Mouse (Mus musculus): ENCODE data around the gene Tab1. TPM values are rescaled to one million over a fixed set of nuclear protein-coding genes. Genes with fewer than 3 reads are reported as not detected.
A peak's percentile ranks its signal among the peaks of the same experiment; 100 is the strongest.

The Tab1 gene
- polyA plus RNA-seq, 1 experiment from 2014 or later = 28.0 TPM

DNA sequence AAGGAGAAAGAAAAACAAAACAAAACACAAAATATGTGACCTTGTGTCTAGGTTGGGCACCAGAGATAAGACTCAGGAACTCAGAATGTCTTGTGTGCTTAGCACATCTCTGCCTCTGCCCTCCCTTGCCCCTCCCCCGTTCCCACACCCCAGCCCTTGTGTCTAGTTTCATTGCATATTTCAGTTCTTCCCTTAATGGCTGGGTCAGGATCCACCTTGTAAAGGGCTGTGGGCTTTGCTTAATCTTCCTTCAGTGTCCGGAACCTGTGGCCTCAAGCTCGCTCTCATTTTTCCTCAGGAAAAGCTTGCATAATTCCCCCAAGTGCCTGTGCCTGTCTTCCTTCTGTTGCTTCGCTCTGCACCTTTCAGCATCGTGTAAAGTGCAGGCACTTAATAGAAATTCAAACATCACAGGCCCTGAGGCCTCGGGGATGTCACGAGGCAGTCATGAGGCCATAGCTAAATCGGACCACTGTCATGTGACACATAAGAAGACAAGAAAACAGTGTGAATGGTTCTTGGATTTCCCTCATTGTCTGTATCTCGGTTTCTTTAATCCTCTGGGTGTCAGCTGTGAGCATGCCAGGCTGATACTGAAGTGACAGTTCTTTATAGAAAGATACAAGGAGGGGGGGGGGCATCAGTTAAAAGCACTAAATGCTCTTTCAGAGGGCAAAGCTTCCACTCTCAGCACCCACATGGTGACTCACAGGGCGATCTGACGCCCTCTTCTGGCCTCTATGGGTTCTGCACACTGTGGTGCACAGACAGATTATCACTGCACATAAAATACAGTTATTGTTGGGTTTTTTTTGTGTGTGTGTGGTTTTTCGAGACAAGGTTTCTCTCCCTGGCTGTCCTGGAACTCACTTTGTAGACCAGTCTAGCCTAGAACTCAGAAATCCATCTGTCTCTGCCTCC is 27.2 kb upstream of the Tab1 start:
- 40% methylated on average over 12 of the region's 12 CpGs for WGBS
- Histone ChIP-seq H3K4me2 (ENCODE audit: low read length) (no peak overlapping the region), H3K27ac (replicated peaks in 1 of 2; ENCODE audit: control insufficient read depth in 1 of 2, insufficient read depth in 1 of 2, low read depth in 2 of 2, low read length in 2 of 2) (no peak overlapping the region; a peak in 1 of 4 replicates), H3K4me3 (ENCODE audit: control insufficient read depth in 1 of 2, insufficient read depth in 1 of 2, low read depth in 1 of 2, low read length in 2 of 2) (no peak overlapping the region), H3K27me3 (ENCODE audit: control insufficient read depth, insufficient read depth, low read length) (no peaks in the 10 kb centered on the region), H3K36me3 (ENCODE audit: control insufficient read depth, insufficient read depth, low read length) (no peaks in the 10 kb centered on the region), H3K9me3 (ENCODE audit: control insufficient read depth, low read length) (no peaks in the 10 kb centered on the region), H3K4me1 (ENCODE audit: control insufficient read depth in 2 of 2, insufficient read depth in 2 of 2, low read length in 2 of 2) (peaks cover 3 to 5% of the 10 kb centered on the region in 2 experiments; a peak in 3 of 4 replicates), H3K9ac (ENCODE audit: low read length) (no peak overlapping the region)
- ATAC-seq (ENCODE audit: insufficient number of reproducible peaks, insufficient read depth, low FRiP score, low read depth) = no peak

GRCm38 (mm10) chr15:80107143-80107542 is 25.8 kb upstream of the Tab1 start:
- no peak for ATAC-seq (ENCODE audit: insufficient number of reproducible peaks, insufficient read depth, low FRiP score, low read depth)
- Histone ChIP-seq H3K36me3 (ENCODE audit: control insufficient read depth, insufficient read depth, low read length) (no peaks in the 10 kb centered on the region), H3K4me3 (ENCODE audit: control insufficient read depth in 1 of 2, insufficient read depth in 1 of 2, low read depth in 1 of 2, low read length in 2 of 2) (no peak overlapping the region), H3K9me3 (ENCODE audit: control insufficient read depth, low read length) (no peaks in the 10 kb centered on the region), H3K4me1 (ENCODE audit: control insufficient read depth in 2 of 2, insufficient read depth in 2 of 2, low read length in 2 of 2) (peaks cover 3 to 5% of the 10 kb centered on the region in 2 experiments; a peak in 3 of 4 replicates), H3K27me3 (ENCODE audit: control insufficient read depth, insufficient read depth, low read length) (no peaks in the 10 kb centered on the region), H3K9ac (ENCODE audit: low read length) (no peak overlapping the region), H3K4me2 (ENCODE audit: low read length) (no peak overlapping the region), H3K27ac (replicated peaks in 1 of 2; ENCODE audit: control insufficient read depth in 1 of 2, insufficient read depth in 1 of 2, low read depth in 2 of 2, low read length in 2 of 2) (no peak overlapping the region)
- WGBS = 92% methylated on average over 8 of the region's 8 CpGs

DNA sequence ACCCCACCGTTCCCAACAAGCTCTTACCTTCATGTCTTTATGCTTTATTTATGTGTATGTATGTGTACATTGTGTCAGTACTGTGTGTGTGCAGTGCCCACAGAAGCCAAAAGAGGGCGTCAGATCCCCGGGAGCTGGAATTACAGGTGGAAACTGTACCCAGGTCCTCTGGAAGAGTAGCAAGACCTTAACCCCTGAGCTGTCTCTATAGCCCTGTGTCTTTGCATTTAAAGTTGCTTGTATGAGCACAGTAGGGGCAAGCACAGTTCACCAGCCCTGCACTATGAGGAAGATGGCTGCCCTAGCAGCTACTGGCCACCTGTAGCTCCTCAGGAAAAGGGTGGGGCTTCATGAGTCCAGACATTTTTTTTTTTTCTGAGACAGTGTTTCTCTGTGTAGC is 25.4 kb upstream of the Tab1 start:
- Histone ChIP-seq H3K4me2 (ENCODE audit: low read length) (no peak overlapping the region), H3K4me1 (ENCODE audit: control insufficient read depth in 2 of 2, insufficient read depth in 2 of 2, low read length in 2 of 2) (peaks cover 3 to 5% of the 10 kb centered on the region in 2 experiments; a peak in 3 of 4 replicates), H3K27ac (replicated peaks in 1 of 2; ENCODE audit: control insufficient read depth in 1 of 2, insufficient read depth in 1 of 2, low read depth in 2 of 2, low read length in 2 of 2) (no peak overlapping the region), H3K9me3 (ENCODE audit: control insufficient read depth, low read length) (no peaks in the 10 kb centered on the region), H3K9ac (ENCODE audit: low read length) (no peak overlapping the region), H3K36me3 (ENCODE audit: control insufficient read depth, insufficient read depth, low read length) (no peaks in the 10 kb centered on the region), H3K27me3 (ENCODE audit: control insufficient read depth, insufficient read depth, low read length) (no peaks in the 10 kb centered on the region), H3K4me3 (ENCODE audit: control insufficient read depth in 1 of 2, insufficient read depth in 1 of 2, low read depth in 1 of 2, low read length in 2 of 2) (no peak overlapping the region)
- no peak for ATAC-seq (ENCODE audit: insufficient number of reproducible peaks, insufficient read depth, low FRiP score, low read depth)
- WGBS = 67% methylated on average over 3 of the region's 3 CpGs

DNA sequence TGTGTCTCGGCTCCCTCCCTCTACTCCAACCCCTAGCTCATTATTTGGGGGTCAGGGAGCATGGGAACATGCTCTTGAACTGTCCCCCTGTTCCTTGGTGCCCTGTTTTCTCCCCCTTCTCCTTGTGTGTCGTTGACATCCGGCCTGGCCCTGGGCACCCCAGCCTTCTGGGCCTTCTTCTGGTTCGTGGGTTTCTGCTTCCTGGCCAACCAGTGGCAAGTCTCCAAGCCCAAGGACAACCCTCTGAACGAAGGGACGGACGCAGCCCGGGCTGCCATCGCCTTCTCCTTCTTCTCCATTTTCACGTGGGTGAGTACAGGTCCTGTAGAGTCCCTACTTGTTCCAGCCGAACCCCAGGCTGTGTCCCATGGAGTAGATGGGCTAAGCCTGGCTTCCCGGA is 21.5 kb upstream of the Tab1 start:
- Histone ChIP-seq H3K27me3 (ENCODE audit: control insufficient read depth, insufficient read depth, low read length) (no peaks in the 10 kb centered on the region), H3K27ac (replicated peaks in 1 of 2; ENCODE audit: control insufficient read depth in 1 of 2, insufficient read depth in 1 of 2, low read depth in 2 of 2, low read length in 2 of 2) (no peak overlapping the region), H3K9me3 (ENCODE audit: control insufficient read depth, low read length) (no peaks in the 10 kb centered on the region), H3K4me2 (ENCODE audit: low read length) (no peak overlapping the region), H3K9ac (ENCODE audit: low read length) (no peak overlapping the region), H3K4me1 (ENCODE audit: control insufficient read depth in 2 of 2, insufficient read depth in 2 of 2, low read length in 2 of 2) (no peaks in the 10 kb centered on the region), H3K4me3 (ENCODE audit: control insufficient read depth in 1 of 2, insufficient read depth in 1 of 2, low read depth in 1 of 2, low read length in 2 of 2) (no peak overlapping the region), H3K36me3 (ENCODE audit: control insufficient read depth, insufficient read depth, low read length) (no peaks in the 10 kb centered on the region)
- 82% methylated on average over 10 of the region's 12 CpGs for WGBS
- ATAC-seq (ENCODE audit: insufficient number of reproducible peaks, insufficient read depth, low FRiP score, low read depth) = no peak

DNA sequence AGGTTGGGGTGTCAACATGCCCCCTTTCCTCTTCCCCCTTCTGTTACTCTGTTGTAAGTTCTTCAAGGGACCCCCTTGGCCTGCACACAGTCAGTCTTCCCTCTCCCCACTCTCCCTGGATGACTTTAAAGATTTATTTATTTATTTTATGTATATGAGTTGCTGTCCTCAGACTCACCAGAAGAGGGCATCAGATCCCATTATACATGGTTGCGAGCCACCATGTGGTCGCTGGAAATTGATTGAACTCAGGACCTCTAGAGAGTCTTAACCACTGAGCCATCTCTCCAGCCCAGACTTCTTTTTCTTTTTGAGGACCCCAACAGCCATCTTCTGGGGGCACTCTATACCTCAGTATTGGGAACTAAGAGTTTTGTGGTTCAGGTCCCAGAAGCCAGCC is 20.4 kb upstream of the Tab1 start:
- no peak for ATAC-seq (ENCODE audit: insufficient number of reproducible peaks, insufficient read depth, low FRiP score, low read depth)
- no peak overlapping the region for H3K9ac ChIP-seq (ENCODE audit: low read length)
- H3K27ac ChIP-seq (replicated peaks in 1 of 2; ENCODE audit: control insufficient read depth in 1 of 2, insufficient read depth in 1 of 2, low read depth in 2 of 2, low read length in 2 of 2) = no peak overlapping the region

DNA sequence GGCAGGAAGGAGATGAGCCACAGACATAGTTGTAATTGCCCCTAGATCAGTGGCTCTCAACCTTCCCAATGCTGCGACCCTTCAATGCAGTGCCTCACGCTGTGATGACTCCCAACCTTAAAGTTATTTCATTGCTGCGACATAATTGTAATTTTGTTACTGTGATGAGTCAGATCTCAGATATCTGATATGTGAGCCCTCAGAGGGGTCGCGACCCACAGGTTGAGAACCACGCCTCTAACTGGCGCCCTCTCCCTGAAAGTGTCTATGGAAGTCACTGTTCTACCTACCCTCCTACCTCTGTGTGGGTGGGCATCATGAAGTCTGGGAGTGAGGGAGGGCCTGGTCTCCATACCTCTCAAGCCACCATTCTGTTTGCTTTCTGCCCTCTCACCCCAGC is 18.5 kb upstream of the Tab1 start:
- H3K27ac ChIP-seq (replicated peaks in 1 of 2; ENCODE audit: control insufficient read depth in 1 of 2, insufficient read depth in 1 of 2, low read depth in 2 of 2, low read length in 2 of 2) = no peak overlapping the region
- no peak overlapping the region for H3K4me3 ChIP-seq (ENCODE audit: control insufficient read depth in 1 of 2, insufficient read depth in 1 of 2, low read depth in 1 of 2, low read length in 2 of 2)
- no peaks in the 10 kb centered on the region for H3K27me3 ChIP-seq (ENCODE audit: control insufficient read depth, insufficient read depth, low read length)
- no peak overlapping the region for H3K9ac ChIP-seq (ENCODE audit: low read length)
- H3K4me1 ChIP-seq (ENCODE audit: control insufficient read depth in 2 of 2, insufficient read depth in 2 of 2, low read length in 2 of 2) = no peaks in the 10 kb centered on the region
- H3K36me3 ChIP-seq (ENCODE audit: control insufficient read depth, insufficient read depth, low read length) = no peaks in the 10 kb centered on the region
- no peaks in the 10 kb centered on the region for H3K9me3 ChIP-seq (ENCODE audit: control insufficient read depth, low read length)
- WGBS = 91% methylated on average over 7 of the region's 7 CpGs
- ATAC-seq (ENCODE audit: insufficient number of reproducible peaks, insufficient read depth, low FRiP score, low read depth) = no peak
- no peak overlapping the region for H3K4me2 ChIP-seq (ENCODE audit: low read length)

More for the DNA sequence above, 20.4 kb upstream of the Tab1 start:
- H3K4me3 ChIP-seq (ENCODE audit: control insufficient read depth in 1 of 2, insufficient read depth in 1 of 2, low read depth in 1 of 2, low read length in 2 of 2) = no peak overlapping the region
- H3K36me3 ChIP-seq (ENCODE audit: control insufficient read depth, insufficient read depth, low read length) = no peaks in the 10 kb centered on the region
- 49% methylated on average over 2 of the region's 2 CpGs for WGBS
- H3K9me3 ChIP-seq (ENCODE audit: control insufficient read depth, low read length) = no peaks in the 10 kb centered on the region
- H3K27me3 ChIP-seq (ENCODE audit: control insufficient read depth, insufficient read depth, low read length) = no peaks in the 10 kb centered on the region
- H3K4me1 ChIP-seq (ENCODE audit: control insufficient read depth in 2 of 2, insufficient read depth in 2 of 2, low read length in 2 of 2) = no peaks in the 10 kb centered on the region
- no peak overlapping the region for H3K4me2 ChIP-seq (ENCODE audit: low read length)

GRCm38 (mm10) chr15:80115256-80115655 is 17.7 kb upstream of the Tab1 start:
- H3K4me3 ChIP-seq (ENCODE audit: control insufficient read depth in 1 of 2, insufficient read depth in 1 of 2, low read depth in 1 of 2, low read length in 2 of 2) = peak overlapping the region in 1 of 2 experiments; percentile 18; a peak in 1 of 4 replicates
- WGBS = 57% methylated on average over 5 of the region's 5 CpGs
- no peaks in the 10 kb centered on the region for H3K4me1 ChIP-seq (ENCODE audit: control insufficient read depth in 2 of 2, insufficient read depth in 2 of 2, low read length in 2 of 2)
- H3K4me2 ChIP-seq (ENCODE audit: low read length) = peak overlapping the region; percentile 21; the same call in 1 of the 2 replicates
- H3K36me3 ChIP-seq (ENCODE audit: control insufficient read depth, insufficient read depth, low read length) = no peaks in the 10 kb centered on the region
- no peak overlapping the region for H3K27ac ChIP-seq (replicated peaks in 1 of 2; ENCODE audit: control insufficient read depth in 1 of 2, insufficient read depth in 1 of 2, low read depth in 2 of 2, low read length in 2 of 2)
- no peaks in the 10 kb centered on the region for H3K27me3 ChIP-seq (ENCODE audit: control insufficient read depth, insufficient read depth, low read length)
- no peak overlapping the region for H3K9ac ChIP-seq (ENCODE audit: low read length)
- no peaks in the 10 kb centered on the region for H3K9me3 ChIP-seq (ENCODE audit: control insufficient read depth, low read length)
- ATAC-seq (ENCODE audit: insufficient number of reproducible peaks, insufficient read depth, low FRiP score, low read depth) = no peak
